Mouse (Mus musculus): Measurements from ENCODE around the gene Tbx5. TPM values are rescaled to one million over a fixed set of nuclear protein-coding genes. Genes with fewer than 3 reads are reported as not detected.

Gene Tbx5
- total RNA-seq (2023): not detected

DNA sequence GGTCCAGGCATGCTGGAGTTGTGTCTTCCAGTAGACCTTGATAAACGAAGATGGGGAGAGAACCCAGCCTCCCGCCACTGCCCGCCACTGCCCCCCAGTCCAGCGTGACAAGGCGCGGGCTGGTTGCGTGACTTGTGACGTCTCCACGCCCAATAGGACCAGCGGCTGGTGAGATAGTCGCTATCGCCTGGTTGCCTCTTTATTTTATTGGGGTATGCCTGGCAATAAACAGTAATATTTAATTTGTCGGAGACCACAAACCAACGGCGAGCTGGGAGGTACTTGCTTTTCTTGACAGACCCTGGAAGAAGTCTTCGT lies at the start of gene Tbx5:
TSS of gene Tbx5 (plus strand) at position 190 of the 318 bp plus-strand sequence.

Other genes with a start within 250 kb of the Tbx5 start
- not detected for gene Tbx3, start 162.0 kb upstream of the Tbx5 start, total RNA-seq (2023)

Measured in CD4-positive naive resting alpha-beta T cell, adult 76 days (primary cell).